Mouse (Mus musculus) heart, adult 9 months (tissue): ENCODE data around the gene Il17f.
"Not testable (repeated sequence)": the region's sequence is repeated elsewhere in the genome, so short reads cannot be mapped to it uniquely, and the experiment has no call there.

Experiments used
- DNase-seq, 2 experiments: peaks; one replicate each; pipeline ENCODE4 v3.0.0; 2022; ENCODE audit warnings: low spot score in 2 of 2

Gene Il17f

DNA sequence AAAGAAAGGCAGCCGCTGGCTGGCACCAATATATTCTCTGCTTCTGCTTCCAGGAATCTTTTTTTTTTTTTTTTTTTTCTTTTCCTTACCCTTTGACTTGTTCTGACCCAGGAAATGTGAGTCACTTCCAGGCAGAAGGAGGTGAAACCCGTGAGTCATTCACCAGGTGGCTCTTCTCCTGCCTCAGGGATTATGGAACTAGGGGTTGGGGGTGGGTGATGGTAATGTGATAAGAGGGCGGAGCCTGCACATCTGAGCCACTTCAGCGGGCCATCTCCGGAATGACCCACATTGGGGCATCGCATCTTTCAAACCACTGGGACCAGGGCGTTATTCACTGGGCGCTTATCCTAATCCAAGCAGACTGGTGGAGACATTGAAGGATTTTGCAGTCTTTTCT, 3.4 kb downstream of the Il17f start:
- DNase-seq, result no peak

DNA sequence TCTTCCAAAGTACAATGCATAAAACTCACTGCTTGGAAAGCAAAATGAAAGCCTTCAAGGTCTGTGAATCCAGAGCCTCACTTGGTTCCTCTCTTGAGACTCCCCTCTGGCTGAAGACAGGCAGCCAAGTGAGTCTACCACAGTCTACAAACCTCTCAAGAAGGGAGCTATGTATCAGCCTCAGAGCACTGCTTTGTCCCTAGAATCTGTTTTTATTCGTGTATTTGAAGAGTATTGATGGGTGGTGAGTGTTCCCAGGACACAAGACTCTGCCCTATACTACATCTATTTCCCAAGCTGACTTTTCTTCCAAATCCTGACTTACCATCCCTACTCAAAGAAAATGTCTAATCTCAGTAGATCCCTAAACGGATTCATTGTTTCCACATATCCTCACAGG, 12.1 kb downstream of the Il17f start:
- no peak for DNase-seq

DNA sequence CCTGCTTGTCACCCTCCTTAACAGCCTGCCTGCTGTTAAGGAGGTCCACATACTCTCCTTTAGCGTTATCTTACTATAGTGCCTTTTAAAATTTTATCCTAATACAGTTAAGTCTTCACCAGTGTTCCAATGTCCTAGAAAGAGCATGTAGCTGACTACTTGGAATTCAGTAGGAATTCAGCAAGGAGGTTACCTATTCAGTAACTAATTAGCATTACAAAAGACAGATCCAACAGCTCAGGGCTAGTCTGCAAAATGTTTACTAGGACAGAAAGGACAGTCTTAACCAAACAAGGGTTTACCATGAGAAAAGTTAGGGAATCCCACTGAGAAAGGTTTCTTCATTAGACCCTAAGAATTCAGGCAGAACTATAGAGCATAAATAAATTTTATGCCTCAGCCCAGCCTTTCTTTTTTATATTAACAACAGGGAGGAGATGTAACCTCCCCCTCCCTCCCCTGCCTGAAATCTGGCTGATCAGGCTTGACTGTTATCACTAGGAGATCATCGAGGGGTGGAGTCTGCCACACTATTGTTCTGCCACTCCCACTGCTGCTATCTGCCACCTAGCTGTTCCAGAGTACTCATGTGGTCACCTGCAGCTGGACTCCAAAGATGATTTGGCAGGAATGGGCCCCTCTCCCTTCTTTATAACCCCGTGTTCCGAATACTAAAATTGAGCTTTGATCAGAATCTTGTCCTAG, 16.2 kb downstream of the Il17f start:
- DNase-seq, result not testable (repeated sequence)

DNA sequence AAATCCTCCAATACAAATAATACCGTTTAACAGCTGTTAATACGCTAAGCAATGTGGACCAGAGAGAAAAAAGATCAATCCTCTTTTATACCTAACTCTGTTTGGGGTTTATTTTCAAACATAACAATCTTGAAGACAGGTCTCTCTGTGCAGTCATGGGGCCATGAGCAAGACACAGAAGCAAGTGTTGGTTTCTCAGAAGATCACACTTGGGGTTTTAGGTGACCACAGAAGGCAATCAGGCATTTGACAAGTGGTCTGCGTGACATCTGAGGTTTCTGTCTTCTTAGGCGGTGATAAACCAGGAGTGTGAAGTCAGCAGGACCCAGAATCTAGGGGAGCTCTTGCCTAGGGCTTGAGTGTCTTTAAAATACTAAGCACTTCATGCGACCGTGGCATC, 23.9 kb downstream of the Il17f start:
- DNase-seq, result no peak

DNA sequence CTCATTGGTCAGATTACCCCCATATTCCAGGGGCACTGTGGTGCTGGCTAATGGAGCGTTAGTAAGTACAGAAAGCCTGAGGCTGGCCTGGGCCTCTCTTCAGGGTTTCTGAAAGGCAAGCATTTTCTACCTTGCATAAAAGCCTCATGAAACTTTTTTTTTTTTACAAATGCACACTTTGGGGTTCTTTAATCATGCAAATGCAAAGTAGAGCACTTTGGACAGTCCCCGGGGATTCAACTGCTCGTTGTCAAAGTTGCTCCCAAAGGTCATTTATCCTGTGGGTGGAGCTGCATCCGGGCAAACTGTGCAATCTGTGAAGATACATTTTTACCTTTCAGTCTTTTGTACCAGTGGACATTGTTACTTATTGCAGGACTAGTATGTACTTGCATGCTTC, 29.0 kb downstream of the Il17f start:
- DNase-seq, result no peak

DNA sequence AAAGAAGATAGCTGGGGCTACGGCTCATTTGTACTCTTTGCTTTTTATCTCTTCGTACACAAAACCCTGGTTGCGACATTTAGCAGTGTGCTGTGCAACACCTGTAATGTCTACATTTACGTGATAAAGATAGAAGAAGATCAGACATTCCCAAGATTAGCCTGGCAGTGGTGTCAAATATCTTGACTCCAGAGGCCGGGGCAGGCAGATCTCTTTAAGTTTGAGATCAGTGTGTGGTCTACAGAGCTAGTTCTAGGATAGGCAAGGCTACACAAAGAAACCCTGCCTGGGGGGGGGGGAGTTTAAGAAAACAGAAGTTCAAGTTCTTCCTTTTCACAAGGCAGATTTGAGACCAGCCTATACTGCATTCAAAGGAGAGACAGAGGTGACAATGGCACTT, 30.1 kb downstream of the Il17f start:
- no peak for DNase-seq

DNA sequence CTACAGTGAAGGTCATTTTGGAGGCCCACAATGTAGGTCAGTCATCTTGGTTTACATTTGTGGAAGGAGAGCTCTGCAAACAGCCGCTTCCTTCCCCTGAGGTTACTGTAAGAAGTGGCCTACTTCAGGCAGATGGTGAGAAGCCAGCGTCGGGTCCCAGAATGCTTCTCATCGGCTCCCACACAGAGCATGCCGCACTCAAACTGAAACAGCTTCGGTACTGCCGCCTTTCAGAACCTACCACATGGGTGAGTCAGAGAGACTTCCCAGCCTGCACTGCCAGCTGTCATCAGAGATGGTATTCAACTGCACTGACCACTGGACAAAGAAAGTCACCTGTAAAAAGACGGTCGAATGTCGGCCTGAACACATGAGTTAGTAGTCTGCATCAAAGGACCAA, 30.6 kb downstream of the Il17f start:
- no peak for DNase-seq

DNA sequence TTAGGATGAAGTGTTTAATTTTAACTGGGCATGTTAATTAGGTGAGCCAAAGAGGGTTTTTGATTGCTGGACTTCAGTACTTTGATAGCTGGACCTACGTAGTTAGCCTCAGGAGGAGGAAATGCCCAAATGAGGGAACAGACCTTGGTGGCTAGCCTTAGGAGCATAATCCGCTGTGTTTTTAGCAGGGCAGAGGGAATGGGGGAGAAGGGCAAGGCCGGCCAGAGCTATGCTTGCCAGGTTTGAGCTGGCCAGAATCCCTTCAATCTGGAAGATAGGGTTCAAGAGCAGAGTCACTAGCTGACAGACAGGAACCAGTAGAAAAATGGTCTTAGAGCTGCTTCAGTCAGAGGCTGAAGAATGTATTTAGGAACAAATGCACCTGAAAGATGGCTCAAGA, 32.8 kb downstream of the Il17f start:
- DNase-seq, result no peak

DNA sequence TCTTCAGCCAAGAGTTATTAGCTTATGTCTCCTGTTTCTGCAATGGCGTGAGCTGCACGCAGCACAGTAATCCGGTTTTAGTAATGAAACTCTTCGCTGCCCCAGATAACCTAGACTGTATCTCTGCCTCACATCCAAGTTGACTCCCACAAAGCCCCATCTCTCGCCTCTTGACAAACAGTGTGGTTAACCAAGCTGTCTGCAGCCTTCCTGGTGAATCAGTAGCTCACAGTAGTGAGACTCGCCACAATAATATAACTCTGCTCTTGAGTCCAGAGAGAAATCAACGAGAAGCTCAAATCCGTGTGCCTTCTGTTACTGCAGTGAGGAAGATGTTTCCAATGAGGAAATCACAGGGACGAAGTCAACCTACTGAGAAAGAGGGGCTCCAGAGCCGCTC, 36.0 kb downstream of the Il17f start:
- DNase-seq, result no peak

DNA sequence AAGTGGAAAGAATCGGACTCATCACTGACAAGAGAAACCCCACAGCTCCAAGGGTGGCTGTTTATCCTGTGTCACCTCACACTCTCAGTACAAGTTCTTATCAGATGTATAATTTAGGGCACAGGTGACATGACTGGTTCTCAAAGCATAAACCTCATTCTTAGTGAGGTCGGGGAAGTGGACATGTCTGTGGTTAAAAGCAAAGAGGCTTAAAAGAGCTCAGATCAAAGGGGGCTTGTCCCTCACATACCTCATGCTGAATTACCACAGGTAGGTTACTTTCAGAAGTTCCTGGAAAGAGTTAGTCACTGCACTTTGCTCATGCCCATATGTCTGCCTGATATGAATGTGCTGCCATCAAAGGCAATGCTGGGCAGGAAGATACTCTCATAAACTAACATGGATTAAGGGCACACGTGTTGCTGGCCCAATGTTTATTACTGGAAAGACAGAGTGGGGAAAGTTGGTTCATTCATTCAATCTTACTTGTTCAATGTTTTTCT, 49.9 kb downstream of the Il17f start:
- no peak for DNase-seq

DNA sequence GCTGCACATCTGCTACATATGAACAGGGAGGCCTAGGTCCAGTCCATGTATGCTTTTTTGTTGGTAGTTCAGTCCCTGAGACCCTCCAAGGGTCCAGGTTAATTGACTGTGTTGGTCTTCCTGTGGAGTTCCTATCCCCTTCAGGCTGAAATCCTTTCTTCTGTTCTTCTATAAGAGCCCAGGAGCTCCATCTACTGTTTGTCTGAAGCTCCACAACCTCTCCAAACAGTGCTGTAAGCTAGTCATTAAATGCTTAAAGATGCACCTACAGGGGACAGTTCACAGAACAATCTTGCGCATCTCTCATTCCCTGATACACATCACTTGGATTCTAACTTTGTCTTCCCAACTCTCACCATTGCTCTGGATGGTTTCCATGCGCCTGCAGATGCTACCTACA, 51.9 kb downstream of the Il17f start:
- no peak for DNase-seq

DNA sequence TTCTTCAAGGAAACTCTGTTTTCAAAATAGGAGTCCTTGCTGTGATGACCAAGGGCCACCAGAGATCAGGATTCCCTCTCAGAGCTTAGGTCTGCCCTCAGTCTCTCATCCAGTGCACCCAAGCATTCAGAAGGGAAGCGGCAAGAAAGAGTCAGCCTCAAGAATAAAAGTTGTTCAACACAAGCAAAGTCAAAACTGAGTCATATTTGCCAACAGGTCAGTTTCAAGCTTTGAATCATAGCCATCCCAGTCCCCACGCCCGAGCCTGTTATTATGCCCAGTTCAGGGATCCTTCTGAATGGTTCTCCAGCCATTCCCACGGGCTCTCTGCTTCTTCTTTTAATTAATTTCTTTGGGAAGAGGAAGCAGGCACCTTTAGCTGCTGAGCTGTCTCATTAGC, 53.8 kb downstream of the Il17f start:
- DNase-seq, result no peak

DNA sequence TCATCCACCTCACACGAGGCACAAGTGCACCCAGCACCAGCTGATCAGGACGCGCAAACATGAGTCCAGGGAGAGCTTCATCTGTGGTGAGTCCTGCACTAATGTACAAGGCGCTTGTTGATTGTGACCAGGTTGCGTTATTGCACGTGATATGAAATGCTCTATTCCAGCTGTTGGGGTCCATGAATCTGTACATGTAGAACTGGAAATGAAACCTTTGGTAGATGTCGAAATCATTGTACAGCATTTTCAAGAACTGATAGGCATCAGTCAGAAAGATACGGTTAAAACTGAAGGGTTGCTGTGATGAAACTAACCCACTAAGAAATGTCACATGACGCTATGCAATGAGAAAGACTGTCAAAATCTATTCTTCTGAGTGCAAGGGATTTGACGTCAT, 59.5 kb downstream of the Il17f start, which contains the start of gene Il17a:
TSS of gene Il17a (plus strand) at position 3 of the 400 bp plus-strand sequence.
- DNase-seq, result no peak
